Mouse (Mus musculus) embryonic fibroblast, embryonic 13.5 days (primary cell): Measurements from ENCODE around the gene Cxcl1. TPM values are rescaled to one million over a fixed set of nuclear protein-coding genes. Genes with fewer than 3 reads are reported as not detected.
A peak's percentile ranks its signal among the peaks of the same experiment; 100 is the strongest.

Experiments used
- H3K27ac ChIP-seq: 2 replicates; pipeline ENCODE4 v1.5.1; 2012; ENCODE audit warnings: low read length, control low read depth, inconsistent platforms; ENCODE audit not compliant: insufficient read depth
- H3K4me1 ChIP-seq: 2 replicates; pipeline ENCODE4 v1.6.1; 2011; ENCODE audit warnings: low read length; ENCODE audit not compliant: control insufficient read depth, insufficient read depth
- H3K4me3 ChIP-seq: 2 replicates; pipeline ENCODE4 v1.5.1; 2011; ENCODE audit warnings: mild to moderate bottlenecking, control low read depth, low read length; ENCODE audit not compliant: insufficient read depth
- CTCF ChIP-seq: IDR thresholded peaks from 2 replicates; pipeline ENCODE4 v1.5.1; 2011; ENCODE audit warnings: mild to moderate bottlenecking, control low read depth, low read length, moderate library complexity, borderline replicate concordance; ENCODE audit not compliant: insufficient read depth
- POLR2A ChIP-seq: IDR thresholded peaks from 2 replicates; pipeline ENCODE4 v1.6.1; 2011; ENCODE audit warnings: low read depth, mild to moderate bottlenecking, control low read depth, low read length, moderate library complexity
- polyA plus RNA-seq: library from polyadenylated mRNA; stranded (reverse); fragments of >200 nt; gene quantifications from 2 replicates; pipeline ENCODE4 v1.2.4, GENCODE M21; 2011; ENCODE audit warnings: low read depth; ENCODE audit not compliant: missing spikeins, insufficient read length

Cxcl1 gene
- polyA plus RNA-seq, 1 experiment = 40.1 TPM

DNA sequence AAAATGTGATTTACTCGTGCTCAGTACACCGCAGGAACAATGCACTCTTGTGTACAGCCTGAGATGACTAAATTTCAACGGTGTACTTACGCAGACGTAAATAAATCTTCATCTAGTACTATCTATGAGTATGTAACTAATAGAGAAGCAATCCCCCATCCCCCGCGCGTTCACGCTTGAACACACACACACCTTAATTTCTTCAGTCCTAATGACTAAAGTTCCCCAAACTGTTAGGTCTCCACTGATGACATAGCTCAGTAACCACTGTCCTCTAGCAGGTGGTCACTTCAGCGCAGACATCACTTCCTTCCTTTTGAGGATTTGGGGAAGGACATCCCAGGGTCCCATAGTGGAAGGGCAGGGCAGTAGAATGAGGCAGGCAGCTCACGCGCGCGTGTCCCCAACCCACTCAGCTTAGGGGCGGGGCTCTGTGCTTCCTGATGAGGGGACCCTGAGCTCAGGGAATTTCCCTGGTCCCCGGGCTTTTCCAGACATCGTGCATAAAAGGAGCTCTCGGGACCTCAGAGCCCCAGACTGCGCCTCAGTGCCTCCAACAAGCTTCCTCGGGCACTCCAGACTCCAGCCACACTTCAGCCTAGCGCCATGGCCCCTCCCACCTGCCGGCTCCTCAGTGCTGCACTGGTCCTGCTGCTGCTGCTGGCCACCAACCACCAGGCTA lies 12.4 kb downstream of the Cxcl1 start, which contains the start of gene Cxcl2:
TSS of gene Cxcl2 (plus strand) at position 533 of the 682 bp plus-strand sequence.
- Histone ChIP-seq H3K4me1 (0 out of 2 replicates have a peak, but pooled peaks cover 3% of the 10 kb centered on the region), H3K27ac (no peak within 1 kb of the TSS), H3K4me3 (no peak within 1 kb of the TSS)
- TF ChIP-seq POLR2A (no peak), CTCF (no peak)

GRCm38 (mm10) chr5:90908983-90909382 lies 17.9 kb downstream of the Cxcl1 start:
- no peak overlapping the region for H3K4me3 ChIP-seq
- peak; percentile 79 for TF ChIP-seq CTCF
- TF ChIP-seq POLR2A = no peak
- H3K4me1 ChIP-seq = no peaks in the 10 kb centered on the region
- no peak overlapping the region for H3K27ac ChIP-seq

- no peaks in the 10 kb centered on the region for H3K4me1 ChIP-seq
- no peak overlapping the region for H3K4me3 ChIP-seq
- no peak overlapping the region for H3K27ac ChIP-seq
- TF ChIP-seq POLR2A = no peak
- no peak for TF ChIP-seq CTCF
Observed at GRCm38 (mm10) chr5:90919495-90919894, 28.5 kb downstream of the Cxcl1 start.

- H3K27ac ChIP-seq = no peak overlapping the region
- no peak overlapping the region for H3K4me3 ChIP-seq
- TF ChIP-seq CTCF (no peak), POLR2A (no peak)
- no peaks in the 10 kb centered on the region for H3K4me1 ChIP-seq
Observed at GRCm38 (mm10) chr5:90922958-90923357, 31.9 kb downstream of the Cxcl1 start.

DNA sequence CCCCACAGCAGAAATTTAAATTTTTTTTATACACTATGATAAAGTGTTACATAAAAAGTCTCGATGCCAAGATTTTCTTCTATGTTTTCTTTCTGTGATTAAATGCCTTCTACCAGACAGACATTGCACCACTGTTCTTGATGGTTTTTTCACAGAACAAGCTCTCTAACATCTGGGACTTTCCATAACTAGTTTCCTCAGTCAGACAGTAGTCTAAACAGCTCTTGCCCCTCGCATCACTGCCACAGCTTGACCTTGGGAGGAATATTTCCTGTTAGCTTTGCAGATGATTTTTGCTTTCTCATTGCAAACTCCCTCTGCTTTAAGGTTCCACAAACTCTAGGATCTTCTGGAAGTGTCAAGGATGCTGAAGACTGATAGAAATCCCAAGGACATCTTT lies 39.5 kb downstream of the Cxcl1 start:
- TF ChIP-seq POLR2A (no peak), CTCF (no peak)

DNA sequence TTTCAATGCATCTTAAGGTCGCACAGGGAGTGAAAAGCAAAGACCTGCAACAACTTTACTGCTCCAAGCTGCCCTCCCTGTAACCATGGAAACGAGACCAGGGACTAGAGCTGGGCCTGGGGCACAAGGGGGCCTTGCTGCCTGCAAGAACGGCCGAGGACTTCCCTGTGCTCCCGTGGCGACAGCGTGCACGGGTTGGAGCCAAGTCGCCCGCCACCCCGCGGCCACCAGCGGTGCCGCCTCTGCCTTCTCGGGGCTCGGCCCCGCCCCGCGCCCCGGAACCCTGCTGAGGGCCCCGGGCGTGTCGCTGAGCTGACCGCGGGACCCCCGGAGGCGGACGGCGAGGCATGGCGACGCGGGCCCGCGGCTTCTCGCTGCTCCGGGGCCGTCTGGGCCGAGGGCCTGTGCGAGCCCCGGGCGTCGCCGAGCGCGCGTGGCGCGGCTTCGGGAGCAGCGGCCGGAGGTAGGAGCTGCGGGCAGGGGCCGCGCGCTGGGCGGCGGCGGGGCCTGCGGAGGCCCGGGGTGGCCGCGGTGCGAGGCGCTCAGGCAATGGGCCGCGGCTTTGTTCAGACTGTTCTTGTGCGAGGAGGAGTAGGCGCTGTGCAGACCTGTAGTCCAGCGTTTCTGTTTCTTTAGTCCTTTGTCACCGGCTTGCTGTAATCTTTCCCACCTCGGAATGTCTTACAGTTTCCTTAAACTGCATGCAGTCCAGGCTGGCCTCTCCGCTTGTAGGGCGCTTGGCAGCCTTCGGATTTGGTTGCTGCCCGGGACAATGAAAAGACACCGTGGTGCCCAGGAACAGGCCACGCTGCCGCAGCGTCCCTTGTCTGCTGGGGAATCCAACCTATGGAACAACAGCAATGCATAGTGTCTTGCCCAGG lies 40.2 kb downstream of the Cxcl1 start, which contains the start of gene Mthfd2l:
TSS of gene Mthfd2l (plus strand) at position 147 of the 881 bp plus-strand sequence.
- Histone ChIP-seq H3K27ac (peak within 1 kb of the TSS; percentile 89), H3K4me1 (no peaks in the 10 kb centered on the region; the same call in 1 of the 2 replicates), H3K4me3 (peak within 1 kb of the TSS; percentile 95)
- TF ChIP-seq POLR2A (peak; percentile 69), CTCF (0 out of 2 replicates have a peak, but pooled peaks have one; percentile 36)

More for the DNA sequence above, 39.5 kb downstream of the Cxcl1 start:
- no peaks in the 10 kb centered on the region; the same call in 1 of the 2 replicates for H3K4me1 ChIP-seq
- peak overlapping the region; percentile 95 for H3K4me3 ChIP-seq
- H3K27ac ChIP-seq = peak overlapping the region; percentile 89

DNA sequence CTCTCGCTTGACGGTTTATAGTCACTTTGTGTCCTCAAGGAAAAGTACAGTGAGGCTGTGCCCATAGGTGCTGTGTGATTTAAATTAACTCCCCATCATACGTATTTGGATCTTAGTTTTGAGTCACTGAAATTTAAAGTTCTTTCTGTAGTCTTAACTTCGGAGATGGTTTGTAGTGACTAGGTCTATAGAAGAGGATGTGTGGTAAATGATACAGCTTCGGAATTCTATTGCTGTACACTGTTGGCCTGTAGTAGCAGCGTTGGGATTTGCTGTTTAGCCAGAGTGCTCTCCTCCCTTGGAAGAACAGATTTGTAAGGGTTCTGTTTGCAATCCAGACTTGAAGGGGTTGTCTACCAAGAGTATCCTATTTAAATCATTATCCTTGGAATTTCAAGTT lies 40.9 kb downstream of the Cxcl1 start:
- peak overlapping the region; percentile 89 for H3K27ac ChIP-seq
- no peaks in the 10 kb centered on the region; the same call in 1 of the 2 replicates for H3K4me1 ChIP-seq
- peak overlapping the region; percentile 95 for H3K4me3 ChIP-seq
- no peak for TF ChIP-seq CTCF
- no peak for TF ChIP-seq POLR2A

DNA sequence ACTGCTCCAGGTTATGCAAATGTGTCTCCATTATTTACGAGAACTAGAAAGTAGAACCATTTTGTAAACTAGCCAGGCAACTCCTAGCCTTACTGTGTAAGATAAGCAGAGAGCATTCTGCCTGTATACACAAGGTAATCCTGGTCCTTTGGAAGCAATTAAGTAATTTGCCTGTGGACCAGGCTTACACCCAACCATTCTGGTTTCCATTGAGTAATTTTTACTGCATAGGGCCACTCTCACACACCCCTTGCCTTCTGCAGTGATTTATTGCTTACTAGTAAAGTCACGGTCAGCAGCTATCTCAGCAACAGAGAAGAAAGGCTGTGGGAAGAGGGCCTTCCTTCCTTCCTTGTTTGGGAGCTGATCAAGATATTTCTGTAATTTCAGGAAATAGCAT lies 45.7 kb downstream of the Cxcl1 start:
- H3K4me1 ChIP-seq = no peaks in the 10 kb centered on the region; the same call in 1 of the 2 replicates
- no peak for TF ChIP-seq CTCF
- no peak for TF ChIP-seq POLR2A
- H3K27ac ChIP-seq = no peak overlapping the region
- no peak overlapping the region for H3K4me3 ChIP-seq

Other genes with a start within 250 kb of the Cxcl1 start
- 61.8 and 135 TPM in 2 replicates for gene Cxcl5, start 131.9 kb upstream of the Cxcl1 start, polyA plus RNA-seq
- gene Ppbp, start 122.7 kb upstream of the Cxcl1 start, polyA plus RNA-seq = 23.5 and 40.7 TPM in 2 replicates
- 3.6 TPM in 1 of 2 replicates, not detected in the other for gene Pf4, start 118.8 kb upstream of the Cxcl1 start, polyA plus RNA-seq
- gene Cxcl3, start 105.1 kb upstream of the Cxcl1 start, polyA plus RNA-seq = 2.5 and 2.8 TPM in 2 replicates
- gene Cxcl15, start 96.7 kb upstream of the Cxcl1 start, polyA plus RNA-seq = 0.85 and 3.5 TPM in 2 replicates
- gene Cxcl2, start 12.6 kb downstream of the Cxcl1 start, polyA plus RNA-seq = 3.1 TPM in 1 of 2 replicates, not detected in the other
- gene Mthfd2l, start 39.9 kb downstream of the Cxcl1 start, polyA plus RNA-seq = 18.5 and 20.1 TPM in 2 replicates
- not detected in 2 replicates for gene Epgn, start 136.2 kb downstream of the Cxcl1 start, polyA plus RNA-seq
- 15.9 and 31.8 TPM in 2 replicates for gene Ereg, start 183.4 kb downstream of the Cxcl1 start, polyA plus RNA-seq
- 1.1 and 2.5 TPM in 2 replicates for gene Areg, start 248.4 kb downstream of the Cxcl1 start, polyA plus RNA-seq